Mouse (Mus musculus): ENCODE data around the gene Cpsf7. TPM values are rescaled to one million over a fixed set of nuclear protein-coding genes. Genes with fewer than 3 reads are reported as not detected.

The Cpsf7 gene
- total RNA-seq (2023), result 10 to 100 TPM; 72.4 to 78.9 TPM

GRCm38 (mm10) chr19:10525106-10525901 lies at the start of gene Cpsf7:
Gene Cpsf7, plus strand, starts transcription at chr19:10525266.

GRCm38 (mm10) chr19:10482703-10483102 lies 42.4 kb upstream of the Cpsf7 start, which contains the start of gene Ppp1r32:
Gene Ppp1r32, minus strand, starts transcription at chr19:10482928.

GRCm38 (mm10) chr19:10525910-10526309 lies 844 bp downstream of the Cpsf7 start, which contains the start of gene Sdhaf2:
Gene Sdhaf2, minus strand, starts transcription at chr19:10526142.

GRCm38 (mm10) chr19:10555624-10556510 lies 30.8 kb downstream of the Cpsf7 start, which contains the start of gene Tmem216:
Gene Tmem216, minus strand, starts transcription at chr19:10556238.

GRCm38 (mm10) chr19:10576690-10577561 lies 51.9 kb downstream of the Cpsf7 start, which contains the start of the genes Cyb561a3 and Tmem138:
Gene Cyb561a3, plus strand, starts transcription at chr19:10577172.
Gene Tmem138, minus strand, starts transcription at chr19:10577362.

Other genes with a start within 250 kb of the Cpsf7 start
- under 1 TPM; 0.15 to 0.18 TPM for gene Dagla, start 220.4 kb upstream of the Cpsf7 start, total RNA-seq (2023)
- gene Syt7, start 136.2 kb upstream of the Cpsf7 start, total RNA-seq (2023), result not detected
- gene Lrrc10b, start 67.8 kb upstream of the Cpsf7 start, total RNA-seq (2023), result not detected
- gene Ppp1r32, start 42.3 kb upstream of the Cpsf7 start, total RNA-seq (2023), result 1 to 10 TPM; 1.2 to 1.9 TPM
- 10 to 100 TPM; 35.0 to 40.0 TPM for gene Sdhaf2, start 876 bp downstream of the Cpsf7 start, total RNA-seq (2023)
- 10 to 100 TPM; 45.4 to 47.5 TPM for gene Tmem216, start 31.0 kb downstream of the Cpsf7 start, total RNA-seq (2023)
- 10 to 100 TPM; 42.0 to 46.2 TPM for gene Cyb561a3, start 51.9 kb downstream of the Cpsf7 start, total RNA-seq (2023)
- gene Tmem138, start 52.1 kb downstream of the Cpsf7 start, total RNA-seq (2023), result 1 to 10 TPM; 6.4 to 7.9 TPM
- 100 to 1,000 TPM; 103 to 114 TPM for gene Ddb1, start 80.1 kb downstream of the Cpsf7 start, total RNA-seq (2023)
- gene Tkfc, start 80.4 kb downstream of the Cpsf7 start, total RNA-seq (2023), result 1 to 10 TPM; 6.6 to 8.1 TPM
- gene Vwce, start 108.9 kb downstream of the Cpsf7 start, total RNA-seq (2023), result 1 to 10 TPM in 1 of 2 experiments, under 1 TPM in 1; 0.46 to 1.2 TPM
- gene Pga5, start 152.8 kb downstream of the Cpsf7 start, total RNA-seq (2023), result not detected
- 10 to 100 TPM; 44.6 to 48.3 TPM for gene Vps37c, start 163.5 kb downstream of the Cpsf7 start, total RNA-seq (2023)
- gene Cd5, start 213.7 kb downstream of the Cpsf7 start, total RNA-seq (2023), result under 1 TPM in 1 of 2 experiments, not detected in 1; 0.22 TPM